Mouse (Mus musculus) ES-E14 (cell line): Measurements from ENCODE around the gene 4930519P11Rik. TPM values are rescaled to one million over a fixed set of nuclear protein-coding genes. Genes with fewer than 3 reads are reported as not detected.

Source experiments
- DNase-seq: peaks from one replicate; pipeline ENCODE4 v3.0.0-alpha.2; 2013; ENCODE audit warnings: low read depth, low spot score
- H3K27ac ChIP-seq: 2 replicates; pipeline ENCODE4 v1.5.1; 2012; ENCODE audit warnings: low read depth, mild to moderate bottlenecking, low read length, moderate library complexity, mixed read lengths; ENCODE audit not compliant: poor library complexity, insufficient read depth, severe bottlenecking
- H3K36me3 ChIP-seq: 2 replicates; pipeline ENCODE4 v1.6.1; 2012; ENCODE audit warnings: mild to moderate bottlenecking, low read length, moderate library complexity, mixed read lengths; ENCODE audit not compliant: control insufficient read depth, poor library complexity, insufficient read depth, severe bottlenecking
- H3K4me1 ChIP-seq, 2 experiments: fragments of 150-350 bp in 1 of 2; sonication (generic) in 1 of 2; 2 replicates each; pipeline ENCODE4 v1.6.1; 2012; ENCODE audit warnings: low read length in 2 of 2, mild to moderate bottlenecking in 1 of 2, mixed read lengths in 1 of 2; ENCODE audit not compliant: control insufficient read depth in 2 of 2, insufficient read depth in 2 of 2, poor library complexity in 1 of 2
- H3K4me3 ChIP-seq, 2 experiments: fragments of 150-350 bp in 1 of 2; sonication (generic) in 1 of 2; 2 replicates each; pipeline ENCODE4 v1.5.1; 2012; ENCODE audit warnings: low read length in 2 of 2, low read depth in 1 of 2, mild to moderate bottlenecking in 1 of 2, mixed read lengths in 1 of 2; ENCODE audit not compliant: insufficient read depth in 1 of 2, poor library complexity in 1 of 2, severe bottlenecking in 1 of 2
- H3K9ac ChIP-seq: 2 replicates; pipeline ENCODE4 v1.6.1; 2012; ENCODE audit warnings: low read depth, mild to moderate bottlenecking, low read length, mixed read lengths; ENCODE audit not compliant: poor library complexity, insufficient read depth, severe bottlenecking
- H3K9me3 ChIP-seq: fragments of 150-350 bp; sonication (generic); 2 replicates; pipeline ENCODE4 v1.6.1; 2012; ENCODE audit warnings: low read depth, mild to moderate bottlenecking, low read length; ENCODE audit not compliant: control insufficient read depth, insufficient read depth
- CHD2 ChIP-seq: IDR thresholded peaks from 2 replicates; pipeline ENCODE4 v1.6.1; 2014; ENCODE audit warnings: mild to moderate bottlenecking, low read depth, low read length, inconsistent platforms
- HCFC1 ChIP-seq: IDR thresholded peaks from 2 replicates; pipeline ENCODE4 v1.6.1; 2012; ENCODE audit warnings: low read length, inconsistent platforms, borderline replicate concordance; ENCODE audit not compliant: insufficient read depth
- MAFK ChIP-seq: IDR thresholded peaks from 2 replicates; pipeline ENCODE4 v1.6.1; 2014; ENCODE audit warnings: mild to moderate bottlenecking, low read depth, low read length, inconsistent platforms; ENCODE audit not compliant: insufficient read depth
- ZC3H11A ChIP-seq: IDR thresholded peaks from 2 replicates; pipeline ENCODE4 v1.6.1; 2012; ENCODE audit warnings: low read depth, mild to moderate bottlenecking, inconsistent platforms, low read length, borderline replicate concordance
- ZNF384 ChIP-seq: IDR thresholded peaks from 2 replicates; pipeline ENCODE4 v1.6.1; 2012; ENCODE audit warnings: low read depth, low read length, inconsistent platforms
- in situ Hi-C, 2 experiments: fragments of 600-800 bp; cut with MboI; formaldehyde crosslinking; loops; one replicate each; pipeline ENCODE4 v1.15.1; 2025; ENCODE audit warnings: low sequenced_read_pairs in 2 of 2, inconsistent platforms in 1 of 2; ENCODE audit not compliant: unreplicated experiment in 2 of 2
- total RNA-seq: library from RNA; depleted of rRNA; stranded (reverse); fragments of 300-350 nt; gene quantifications from 2 replicates; pipeline ENCODE4 v1.2.3, GENCODE M21; 2012

Gene 4930519P11Rik
- total RNA-seq, 1 experiment, result 0.67 TPM

GRCm38 (mm10) chr2:154614841-154615576, 1.8 kb upstream of the 4930519P11Rik start:
- in situ Hi-C loops, result no loop called here
- TF ChIP-seq ZC3H11A (no peak), ZNF384 (no peak), CHD2 (no peak), HCFC1 (no peak), MAFK (no peak)
- Histone ChIP-seq H3K4me3 (peak overlapping the region; percentile 27 to 72; a peak in 3 of 4 replicates), H3K9ac (peak overlapping the region; percentile 56), H3K9me3 (no peaks in the 10 kb centered on the region), H3K4me1 (peaks cover 5 to 6% of the 10 kb centered on the region in 2 experiments; a peak in 3 of 4 replicates), H3K36me3 (no peaks in the 10 kb centered on the region), H3K27ac (no peak overlapping the region)
- no peak for DNase-seq

- no peak for TF ChIP-seq ZC3H11A
- no peak for TF ChIP-seq HCFC1
- no peak for TF ChIP-seq CHD2
- TF ChIP-seq ZNF384, result no peak
- no peak for TF ChIP-seq MAFK
- no peak for DNase-seq
These were observed 4.0 kb downstream of the 4930519P11Rik start for GRCm38 (mm10) chr2:154609050-154609767.

GRCm38 (mm10) chr2:154606965-154607364, 6.3 kb downstream of the 4930519P11Rik start:
- no peak overlapping the region for H3K9ac ChIP-seq
- no peaks in the 10 kb centered on the region for H3K36me3 ChIP-seq
- H3K4me1 ChIP-seq, result peaks cover 2 to 3% of the 10 kb centered on the region in 2 experiments; a peak in 2 of 4 replicates
- H3K4me3 ChIP-seq, result no peak overlapping the region
- no peaks in the 10 kb centered on the region for H3K9me3 ChIP-seq
- no peak for DNase-seq
- TF ChIP-seq HCFC1 (no peak), ZC3H11A (no peak)
- in situ Hi-C loops, result no loop called here
- H3K27ac ChIP-seq, result no peak overlapping the region

More at GRCm38 (mm10) chr2:154609050-154609767, 4.0 kb downstream of the 4930519P11Rik start:
- H3K4me3 ChIP-seq, result no peak overlapping the region
- in situ Hi-C loops, result no loop called here
- no peak overlapping the region for H3K9ac ChIP-seq
- no peak overlapping the region for H3K27ac ChIP-seq
- H3K9me3 ChIP-seq, result no peaks in the 10 kb centered on the region
- no peaks in the 10 kb centered on the region for H3K36me3 ChIP-seq
- H3K4me1 ChIP-seq, result peaks cover 2% of the 10 kb centered on the region in 2 experiments; a peak in 3 of 4 replicates

GRCm38 (mm10) chr2:154604156-154604555, 9.1 kb downstream of the 4930519P11Rik start:
- in situ Hi-C loops, result no loop called here
- H3K36me3 ChIP-seq, result no peaks in the 10 kb centered on the region
- H3K4me1 ChIP-seq, result peaks cover 1 to 3% of the 10 kb centered on the region in 2 experiments; a peak in 1 of 4 replicates
- TF ChIP-seq MAFK, result no peak
- no peak for TF ChIP-seq ZC3H11A
- TF ChIP-seq ZNF384, result no peak
- TF ChIP-seq HCFC1, result no peak
- TF ChIP-seq CHD2, result no peak
- peak overlapping the region; percentile 13 to 34; a peak in 2 of 4 replicates for H3K4me3 ChIP-seq
- no peaks in the 10 kb centered on the region for H3K9me3 ChIP-seq
- no peak overlapping the region for H3K27ac ChIP-seq
- H3K9ac ChIP-seq, result no peak overlapping the region
- DNase-seq, result no peak
